Mouse (Mus musculus) spleen, adult 2 months (tissue): ENCODE results near the gene Baiap2l1.

Source experiments
- CTCF ChIP-seq: fragments of 200-500 bp; IDR thresholded peaks from 2 replicates; pipeline ENCODE4 v1.5.1; 2011; ENCODE audit warnings: mild to moderate bottlenecking, inconsistent platforms; ENCODE audit not compliant: insufficient read depth, insufficient read length, insufficient replicate concordance; ENCODE audit errors: extremely low read depth
- POLR2A ChIP-seq: fragments of 200-500 bp; IDR thresholded peaks from 2 replicates; pipeline ENCODE4 v1.6.1; 2011; ENCODE audit warnings: low read depth, low read length, inconsistent platforms

DNA sequence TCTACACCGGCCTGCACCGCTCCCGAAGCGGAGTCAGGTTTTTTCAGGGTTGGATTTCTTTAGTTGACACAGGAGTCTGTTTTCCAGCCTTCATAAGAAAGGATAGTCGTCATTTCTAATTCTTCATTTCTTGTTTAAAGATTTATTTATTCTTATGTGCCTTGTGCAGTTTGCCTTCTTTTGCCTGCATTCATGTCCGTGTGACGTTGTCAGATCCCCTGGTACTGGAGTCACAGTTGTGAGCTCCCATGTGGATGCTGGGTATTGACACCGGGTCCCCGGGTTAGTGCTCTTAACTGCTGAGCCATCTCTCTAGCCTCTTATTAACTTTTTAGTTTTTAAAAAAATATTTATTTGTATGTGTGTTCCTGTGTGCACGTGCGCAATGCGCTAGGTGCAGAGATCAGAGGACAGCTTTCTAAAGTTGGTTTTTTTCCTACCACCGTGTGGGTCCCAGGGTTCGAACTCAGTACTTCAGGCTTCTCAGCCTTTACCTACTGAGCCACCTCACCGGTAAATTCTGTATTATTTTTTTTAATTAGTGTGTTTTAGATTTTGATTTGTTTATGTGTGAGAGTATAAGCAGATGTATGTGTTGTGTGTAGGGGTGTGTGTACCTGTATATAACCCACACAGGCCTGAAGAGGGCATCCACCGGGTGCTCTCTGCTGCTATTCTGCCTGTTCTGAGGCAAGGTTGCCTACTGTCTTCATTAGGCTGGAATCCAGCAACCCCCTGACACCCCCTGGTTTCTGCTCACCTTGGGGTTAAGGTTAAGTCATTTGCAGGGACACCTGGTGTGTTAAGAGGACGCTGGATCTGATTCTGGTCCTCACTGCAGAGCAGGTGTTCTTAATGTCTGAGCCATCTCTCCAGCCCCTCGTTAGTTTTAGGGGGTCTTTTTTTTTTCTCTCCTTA, 133.8 kb downstream of the Baiap2l1 start:
- TF ChIP-seq CTCF (no peak), POLR2A (no peak)
